Mouse (Mus musculus) embryonic fibroblast, embryonic 13.5 days (primary cell): ENCODE measurements around the gene Gm20388.

Experiments
- CTCF ChIP-seq: IDR thresholded peaks from 2 replicates; pipeline ENCODE4 v1.5.1; 2011; ENCODE audit warnings: mild to moderate bottlenecking, control low read depth, low read length, moderate library complexity, borderline replicate concordance; ENCODE audit not compliant: insufficient read depth
- POLR2A ChIP-seq: IDR thresholded peaks from 2 replicates; pipeline ENCODE4 v1.6.1; 2011; ENCODE audit warnings: low read depth, mild to moderate bottlenecking, control low read depth, low read length, moderate library complexity

- TF ChIP-seq CTCF (no peak), POLR2A (no peak)
Observed at GRCm38 (mm10) chr8:120488636-120489131, 578.0 kb downstream of the Gm20388 start.
